Mouse (Mus musculus) left cerebral cortex, adult 18-20 months (tissue): Measurements from ENCODE around the gene Gm8693. TPM values are rescaled to one million over a fixed set of nuclear protein-coding genes. Genes with fewer than 3 reads are reported as not detected.
"Not testable (repeated sequence)": the region's sequence is repeated elsewhere in the genome, so short reads cannot be mapped to it uniquely, and the experiment has no call there.

Experiments
- DNase-seq, 2 experiments: peaks; one replicate each; pipeline ENCODE4 v3.0.0; 2021 to 2022; ENCODE audit warnings: low spot score in 2 of 2, mixed read lengths in 1 of 2
- long read RNA-seq, 2 experiments: library from polyadenylated mRNA; stranded (forward); transcript quantifications; one replicate each; pipeline ENCODE4 v2.0.0; 2021
- total RNA-seq, 2 experiments: library from RNA; stranded (reverse); gene quantifications; 2 replicates each; pipeline ENCODE4 v1.2.3; 2021

Gm8693 gene
- not detected for total RNA-seq
- long read RNA-seq, experiment 1 = 0 reads
- long read RNA-seq, experiment 2 = 0 reads

GRCm38 (mm10) chr7:22692217-22692616, at the start of gene Gm8693:
Gm8693 (minus strand) TSS chr7:22692317.
- not testable (repeated sequence) for DNase-seq

- not testable (repeated sequence) for DNase-seq
Measured at GRCm38 (mm10) chr7:22719610-22720009, 27.5 kb upstream of the Gm8693 start, which contains the start of gene Gm4567. Gm4567 (minus strand) TSS chr7:22719710.

GRCm38 (mm10) chr7:22657718-22658117, 34.4 kb downstream of the Gm8693 start, which contains the start of gene Vmn1r155:
Vmn1r155 (plus strand) TSS chr7:22658018.
- not testable (repeated sequence) for DNase-seq

Other genes starting within 250 kb of the Gm8693 start
- gene Gm10665, start 228.2 kb downstream of the Gm8693 start, total RNA-seq = not detected
- gene Vmn1r151, start 192.6 kb downstream of the Gm8693 start, total RNA-seq = not detected
- gene Vmn1r152, start 169.3 kb downstream of the Gm8693 start, total RNA-seq = not detected
- not detected for gene Gm8677, start 157.4 kb downstream of the Gm8693 start, total RNA-seq
- gene Gm4201, start 127.0 kb downstream of the Gm8693 start, total RNA-seq = not detected
- gene Gm4565, start 104.2 kb downstream of the Gm8693 start, total RNA-seq = not detected
- not detected for gene Vmn1r155, start 34.3 kb downstream of the Gm8693 start, total RNA-seq
- not detected for gene Gm4567, start 27.4 kb upstream of the Gm8693 start, total RNA-seq
- not detected for gene Vmn1r157, start 69.4 kb upstream of the Gm8693 start, total RNA-seq
- gene Vmn1r158, start 98.5 kb upstream of the Gm8693 start, total RNA-seq = not detected
- not detected for gene Vmn1r159, start 151.3 kb upstream of the Gm8693 start, total RNA-seq
- not detected for gene Vmn1r160, start 178.9 kb upstream of the Gm8693 start, total RNA-seq